Mouse (Mus musculus) heart, embryonic 11.5 days (tissue): ENCODE measurements at regions not wholly inside any gene's neighbourhood (a gene's known extent, or its start where the extent isn't known, plus 50 kb on each side); places are given as distances from the start of the nearest gene placed in this dataset.

ENCODE experiments used
- ATAC-seq: fragments of 200-750 bp; cut with Nextera tagmentation; replicated peaks from 2 replicates; pipeline ENCODE4 v1.8.0; 2017; ENCODE audit warnings: moderate library complexity; ENCODE audit not compliant: insufficient number of reproducible peaks, low FRiP score, low TSS enrichment
- H3K27ac ChIP-seq: fragments of 300-500 bp; sonication (generic); 2 replicates; pipeline ENCODE4 v1.5.1; 2014; ENCODE audit warnings: mild to moderate bottlenecking, low read depth, low read length
- H3K27me3 ChIP-seq: fragments of 300-500 bp; sonication (generic); 2 replicates; pipeline ENCODE4 v1.6.1; 2014; ENCODE audit warnings: mild to moderate bottlenecking, low read length, mixed read lengths; ENCODE audit not compliant: control insufficient read depth, insufficient read depth
- H3K36me3 ChIP-seq: fragments of 300-500 bp; sonication (generic); 2 replicates; pipeline ENCODE4 v1.6.1; 2014; ENCODE audit warnings: mild to moderate bottlenecking, low read length, moderate library complexity, mixed read lengths; ENCODE audit not compliant: control insufficient read depth, insufficient read depth
- H3K4me1 ChIP-seq: fragments of 300-500 bp; sonication (generic); 2 replicates; pipeline ENCODE4 v1.6.1; 2014; ENCODE audit warnings: low read length; ENCODE audit not compliant: control insufficient read depth, insufficient read depth
- H3K4me2 ChIP-seq: fragments of 300-500 bp; sonication (generic); 2 replicates; pipeline ENCODE4 v1.6.1; 2014; ENCODE audit warnings: mild to moderate bottlenecking, moderate library complexity
- H3K4me3 ChIP-seq: fragments of 300-500 bp; sonication (generic); 2 replicates; pipeline ENCODE4 v1.5.1; 2014; ENCODE audit warnings: low read depth, low read length
- H3K9ac ChIP-seq: fragments of 300-500 bp; sonication (generic); 2 replicates; pipeline ENCODE4 v1.6.1; 2014; ENCODE audit warnings: mild to moderate bottlenecking, low read depth, low read length, moderate library complexity
- H3K9me3 ChIP-seq: fragments of 300-500 bp; sonication (generic); replicated peaks from 2 replicates; pipeline ENCODE4 v1.6.1; 2016; ENCODE audit warnings: low read length; ENCODE audit not compliant: control insufficient read depth
- WGBS: fragments of 180-500 bp; shearing (Covaris S2); extraction: QIAGEN DNeasy Blood & Tissue Kit; methylation state at CpG from one replicate; pipeline ENCODE4 v1.1.7; 2014; ENCODE audit not compliant: insufficient replicate concordance; 5-methylcytosine and 5-hydroxymethylcytosine counted together

GRCm38 (mm10) chr11:48152219-48152618, 163.4 kb upstream of the Sgcd start:
- no peak overlapping the region for H3K9ac ChIP-seq
- WGBS, result 63% methylated on average over 6 of the region's 6 CpGs
- H3K4me1 ChIP-seq, result no peaks in the 10 kb centered on the region
- no peak overlapping the region for H3K27ac ChIP-seq
- no peaks in the 10 kb centered on the region for H3K36me3 ChIP-seq
- H3K9me3 ChIP-seq, result no peaks in the 10 kb centered on the region
- no peak overlapping the region for H3K4me2 ChIP-seq
- no peak for ATAC-seq
- no peaks in the 10 kb centered on the region for H3K27me3 ChIP-seq
- no peak overlapping the region for H3K4me3 ChIP-seq

GRCm38 (mm10) chr11:48133335-48133734, 144.6 kb upstream of the Sgcd start:
- no peak overlapping the region for H3K27ac ChIP-seq
- no peak overlapping the region for H3K4me2 ChIP-seq
- no peak overlapping the region for H3K4me3 ChIP-seq
- H3K27me3 ChIP-seq, result no peaks in the 10 kb centered on the region
- no peak overlapping the region for H3K9ac ChIP-seq
- no peaks in the 10 kb centered on the region for H3K36me3 ChIP-seq
- no peaks in the 10 kb centered on the region for H3K9me3 ChIP-seq
- ATAC-seq, result no peak
- H3K4me1 ChIP-seq, result no peaks in the 10 kb centered on the region

- WGBS, result 78% methylated on average over 3 of the region's 3 CpGs
- ATAC-seq, result no peak
- Histone ChIP-seq H3K36me3 (no peaks in the 10 kb centered on the region), H3K4me1 (no peaks in the 10 kb centered on the region), H3K9me3 (no peaks in the 10 kb centered on the region), H3K27me3 (no peaks in the 10 kb centered on the region), H3K4me3 (no peak overlapping the region), H3K9ac (no peak overlapping the region), H3K27ac (no peak overlapping the region), H3K4me2 (no peak overlapping the region)
Observed at GRCm38 (mm10) chr11:48098063-48098462, 109.3 kb upstream of the Sgcd start.

- H3K9me3 ChIP-seq, result no peaks in the 10 kb centered on the region
- no peak overlapping the region for H3K4me2 ChIP-seq
- no peak overlapping the region for H3K9ac ChIP-seq
- no peaks in the 10 kb centered on the region for H3K4me1 ChIP-seq
- H3K27me3 ChIP-seq, result no peaks in the 10 kb centered on the region
- H3K4me3 ChIP-seq, result no peak overlapping the region
- ATAC-seq, result no peak
- no peak overlapping the region for H3K27ac ChIP-seq
- 87% methylated on average over 6 of the region's 6 CpGs for WGBS
- H3K36me3 ChIP-seq, result no peaks in the 10 kb centered on the region
Observed at GRCm38 (mm10) chr11:48097455-48097854, 108.7 kb upstream of the Sgcd start.

- H3K4me2 ChIP-seq, result no peak overlapping the region
- no peak overlapping the region for H3K9ac ChIP-seq
- no peaks in the 10 kb centered on the region for H3K9me3 ChIP-seq
- no peak overlapping the region for H3K4me3 ChIP-seq
- H3K27ac ChIP-seq, result no peak overlapping the region
- ATAC-seq, result no peak
- no peaks in the 10 kb centered on the region for H3K27me3 ChIP-seq
- 69% methylated on average over 3 of the region's 3 CpGs for WGBS
- H3K36me3 ChIP-seq, result no peaks in the 10 kb centered on the region
- H3K4me1 ChIP-seq, result no peaks in the 10 kb centered on the region
Observed at GRCm38 (mm10) chr11:48067072-48067471, 78.3 kb upstream of the Sgcd start.

- H3K27ac ChIP-seq, result no peak overlapping the region
- no peak overlapping the region for H3K4me2 ChIP-seq
- no peaks in the 10 kb centered on the region for H3K9me3 ChIP-seq
- H3K4me1 ChIP-seq, result no peaks in the 10 kb centered on the region
- no peak for ATAC-seq
- H3K4me3 ChIP-seq, result no peak overlapping the region
- WGBS, result 73% methylated on average over 9 of the region's 9 CpGs
- no peak overlapping the region for H3K9ac ChIP-seq
- no peaks in the 10 kb centered on the region for H3K36me3 ChIP-seq
- H3K27me3 ChIP-seq, result no peaks in the 10 kb centered on the region
Observed at GRCm38 (mm10) chr11:48063719-48064118, 75.0 kb upstream of the Sgcd start.

GRCm38 (mm10) chr11:48061501-48061900, 72.7 kb upstream of the Sgcd start:
- Histone ChIP-seq H3K4me3 (no peak overlapping the region), H3K4me1 (no peaks in the 10 kb centered on the region)

GRCm38 (mm10) chr11:48051156-48051866, 62.5 kb upstream of the Sgcd start:
- Histone ChIP-seq H3K27me3 (no peaks in the 10 kb centered on the region), H3K4me1 (no peaks in the 10 kb centered on the region), H3K36me3 (no peaks in the 10 kb centered on the region), H3K4me2 (no peak overlapping the region), H3K27ac (no peak overlapping the region), H3K4me3 (no peak overlapping the region), H3K9me3 (no peaks in the 10 kb centered on the region), H3K9ac (no peak overlapping the region)
- 68% methylated on average over 3 of the region's 3 CpGs for WGBS
- no peak for ATAC-seq

More at GRCm38 (mm10) chr11:48061501-48061900, 72.7 kb upstream of the Sgcd start:
- H3K27me3 ChIP-seq, result no peaks in the 10 kb centered on the region
- ATAC-seq, result no peak
- H3K9ac ChIP-seq, result no peak overlapping the region
- H3K9me3 ChIP-seq, result no peaks in the 10 kb centered on the region
- no peak overlapping the region for H3K27ac ChIP-seq
- H3K36me3 ChIP-seq, result no peaks in the 10 kb centered on the region
- H3K4me2 ChIP-seq, result no peak overlapping the region

GRCm38 (mm10) chr11:48048311-48048710, 59.5 kb upstream of the Sgcd start:
- no peaks in the 10 kb centered on the region for H3K36me3 ChIP-seq
- H3K4me3 ChIP-seq, result no peak overlapping the region
- no peak overlapping the region for H3K9ac ChIP-seq
- H3K9me3 ChIP-seq, result no peaks in the 10 kb centered on the region
- no peak overlapping the region for H3K27ac ChIP-seq
- no peaks in the 10 kb centered on the region for H3K27me3 ChIP-seq
- no peak overlapping the region for H3K4me2 ChIP-seq
- WGBS, result 66% methylated on average over 1 of the region's 1 CpGs
- no peaks in the 10 kb centered on the region for H3K4me1 ChIP-seq
- no peak for ATAC-seq
